Mouse (Mus musculus): ENCODE results near the gene Fbxl2.

DNA sequence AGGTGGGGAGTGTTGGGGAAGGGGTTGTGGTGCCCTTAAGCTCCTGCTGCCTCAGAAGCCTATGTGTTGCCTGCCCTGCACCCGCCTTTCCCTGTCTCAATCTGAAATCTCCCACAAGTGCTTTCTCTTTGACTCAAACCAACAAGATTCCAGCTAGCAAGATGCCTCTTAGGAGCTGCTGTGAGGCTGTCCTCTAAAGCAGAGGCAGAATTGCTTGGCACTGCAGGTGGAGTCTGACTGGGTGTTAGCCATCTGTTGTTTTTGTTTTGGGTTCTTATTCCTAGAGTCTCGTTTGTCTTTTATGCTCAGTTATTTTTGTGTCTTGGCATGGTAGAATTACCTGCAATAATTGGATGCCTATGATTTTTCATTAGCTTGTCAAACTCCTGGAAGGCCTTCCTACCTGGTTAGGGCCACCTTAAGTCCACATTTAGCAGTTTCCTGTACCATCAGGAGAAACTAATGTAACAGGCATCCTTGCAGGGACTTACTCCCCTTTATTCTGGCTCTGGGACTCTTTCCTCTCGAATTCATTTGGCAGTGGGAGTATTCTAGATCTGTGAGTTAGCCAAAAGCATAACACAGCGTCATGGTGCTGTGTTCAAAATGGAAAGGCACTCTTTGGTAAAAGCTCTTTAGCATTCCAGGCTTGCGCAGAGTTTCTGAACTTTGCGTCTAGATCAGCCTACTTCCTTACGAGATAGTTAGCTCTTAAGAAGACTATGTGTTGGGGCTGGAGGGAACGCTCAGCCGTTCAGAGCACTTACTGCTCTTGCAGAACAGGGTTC is 106.7 kb downstream of the Fbxl2 start:
- TF ChIP-seq GATA1 (IDR thresholded peaks at IDR 0.05; ENCODE audit: borderline replicate concordance, low read length) (no peak), FLI1 (IDR thresholded peaks at IDR 0.05; ENCODE audit: low read length) (no peak)

Measured in megakaryocyte, embryonic 14.5 days (primary cell).